Mouse (Mus musculus) megakaryocyte-erythroid progenitor cell, adult 5-6 weeks (primary cell): ENCODE results near the gene Triap1. TPM values are rescaled to one million over a fixed set of nuclear protein-coding genes. Genes with fewer than 3 reads are reported as not detected.
A peak's percentile ranks its signal among the peaks of the same experiment; 100 is the strongest.
"Not testable (repeated sequence)": the region's sequence is repeated elsewhere in the genome, so short reads cannot be mapped to it uniquely, and the experiment has no call there.

ENCODE experiments used
- ATAC-seq: replicated peaks from 2 replicates; pipeline ENCODE4 v1.8.0; 2016; ENCODE audit warnings: mild to moderate bottlenecking, inconsistent platforms; ENCODE audit not compliant: severe bottlenecking, poor library complexity, low FRiP score, low TSS enrichment
- total RNA-seq, 2 experiments: library from RNA; stranded (forward) in 1 of 2; stranded (reverse) in 1 of 2; fragments of 200-1000, 215-1000 nt in 1 of 2; fragments of >200 nt in 1 of 2; fragmentation: Nextera tagmentation in 1 of 2; gene quantifications; 2 replicates each; pipeline ENCODE4 v1.2.3; 2014 to 2017

The Triap1 gene
- total RNA-seq (2014; fragmentation: Nextera tagmentation) (36.8 and 45.8 TPM in 2 replicates), total RNA-seq (2017) (16.8 and 19.8 TPM in 2 replicates)

DNA sequence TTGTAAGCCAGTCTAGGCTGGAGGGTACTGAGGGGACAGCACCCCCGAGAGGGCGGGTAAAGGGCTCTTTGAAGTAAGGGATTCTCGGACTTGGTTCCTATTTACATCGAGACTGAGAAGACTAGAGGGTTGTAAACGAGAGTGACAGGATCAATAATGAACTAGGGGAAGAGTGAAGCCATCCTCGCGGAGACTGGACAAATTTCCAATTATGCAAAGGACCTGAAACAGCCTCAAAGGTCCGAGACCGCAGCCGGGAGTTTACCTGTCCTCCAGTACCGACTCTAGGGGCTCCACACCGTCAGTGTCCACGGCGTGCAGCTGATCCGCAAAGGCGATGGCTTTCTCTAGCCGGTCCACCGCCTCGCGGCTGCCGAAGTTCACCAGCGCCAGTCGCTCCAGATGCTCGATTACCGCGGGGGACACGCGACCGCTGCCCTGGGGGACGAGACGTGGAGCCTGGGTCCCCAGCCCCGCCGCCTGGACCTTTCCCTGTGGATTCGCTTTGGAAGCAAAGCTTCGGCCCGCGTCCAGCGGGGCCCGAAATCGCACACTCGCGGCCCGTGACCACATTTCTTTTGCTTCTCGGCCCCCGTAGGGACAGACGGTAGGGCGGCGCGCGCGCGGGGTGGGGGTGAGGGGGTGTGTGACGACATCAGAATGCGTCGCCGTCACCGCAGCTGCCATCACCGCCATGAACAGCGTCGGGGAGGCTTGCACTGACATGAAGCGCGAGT lies at the start of gene Triap1, which contains the start of gene Gatc:
Gene Triap1, plus strand, starts transcription at position 649 of the 737 bp plus-strand sequence.
Gene Gatc, minus strand, starts transcription at position 602 of the 737 bp plus-strand sequence.
- peak; percentile 84 for ATAC-seq

DNA sequence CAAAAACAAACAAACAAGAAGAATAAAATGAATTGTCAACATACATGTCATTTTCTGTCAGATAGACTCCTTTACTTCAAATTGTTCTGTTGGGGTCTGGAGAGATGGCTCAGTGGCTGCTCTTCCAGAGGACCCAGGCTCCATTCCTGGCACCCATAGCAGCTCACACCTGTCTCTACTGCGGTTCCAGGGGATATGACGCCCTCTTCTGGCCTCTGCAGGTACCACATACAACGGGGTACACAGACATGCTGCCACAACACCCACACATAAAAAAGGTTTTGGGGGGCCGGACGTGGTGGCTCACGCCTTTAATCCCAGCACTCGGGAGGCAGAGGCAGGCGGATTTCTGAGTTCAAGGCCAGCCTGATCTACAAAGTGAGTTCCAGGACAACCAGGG lies 46.9 kb upstream of the Triap1 start:
- peak; percentile 50; the same call in 1 of the 2 replicates for ATAC-seq

DNA sequence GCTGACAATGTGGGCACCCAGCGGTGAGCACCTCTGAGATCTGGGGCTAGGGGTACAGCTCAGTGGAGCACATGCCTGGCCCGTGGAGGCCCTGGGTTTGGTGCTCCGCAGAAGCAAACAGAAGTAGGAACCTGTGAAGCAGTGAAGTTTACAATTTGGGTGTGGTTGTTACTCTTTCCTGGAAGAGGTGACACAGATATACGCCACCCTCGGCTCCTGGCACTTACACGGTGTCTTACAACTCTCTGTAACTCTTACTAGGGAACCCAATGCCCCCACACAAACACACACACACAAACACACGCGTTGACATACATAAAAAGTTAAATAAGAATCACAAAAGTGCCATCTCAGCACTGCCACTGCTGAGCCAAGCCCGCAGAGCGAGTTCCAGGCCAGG lies 44.7 kb upstream of the Triap1 start:
- no peak for ATAC-seq

DNA sequence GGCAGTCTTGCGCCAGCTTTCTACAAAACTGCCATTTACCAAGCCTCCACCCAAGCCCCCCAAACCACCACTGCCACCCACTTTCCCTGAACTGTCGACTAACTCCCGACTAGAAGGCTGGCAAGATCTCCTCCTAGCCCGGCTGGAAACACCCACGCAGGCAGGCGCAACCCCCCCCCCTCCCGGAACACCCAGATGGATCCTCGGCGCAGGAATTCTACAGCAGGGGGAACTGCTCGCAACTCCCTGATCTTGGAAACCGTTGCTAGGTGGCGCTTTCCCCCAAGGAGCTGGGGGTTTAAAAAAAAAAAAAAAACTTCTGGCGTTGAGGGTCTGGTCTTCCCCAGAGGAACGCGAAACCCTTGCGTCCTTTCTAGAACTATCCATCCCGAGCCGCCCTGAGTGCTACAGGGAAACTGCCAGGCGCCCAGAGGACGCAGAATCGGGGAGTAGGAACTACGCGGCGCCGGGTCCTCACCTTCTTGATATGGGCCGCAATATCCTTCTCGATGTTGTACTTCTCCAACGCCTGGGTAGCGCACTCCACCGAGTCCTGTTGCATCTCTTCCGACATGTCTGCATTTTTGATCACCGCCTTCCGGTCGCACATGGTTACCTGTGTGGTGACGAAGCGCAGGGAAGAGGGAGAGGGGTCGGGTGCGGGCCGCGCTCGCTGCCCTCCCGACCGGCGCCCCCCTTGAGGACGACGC lies 40.8 kb upstream of the Triap1 start:
- no peak for ATAC-seq

DNA sequence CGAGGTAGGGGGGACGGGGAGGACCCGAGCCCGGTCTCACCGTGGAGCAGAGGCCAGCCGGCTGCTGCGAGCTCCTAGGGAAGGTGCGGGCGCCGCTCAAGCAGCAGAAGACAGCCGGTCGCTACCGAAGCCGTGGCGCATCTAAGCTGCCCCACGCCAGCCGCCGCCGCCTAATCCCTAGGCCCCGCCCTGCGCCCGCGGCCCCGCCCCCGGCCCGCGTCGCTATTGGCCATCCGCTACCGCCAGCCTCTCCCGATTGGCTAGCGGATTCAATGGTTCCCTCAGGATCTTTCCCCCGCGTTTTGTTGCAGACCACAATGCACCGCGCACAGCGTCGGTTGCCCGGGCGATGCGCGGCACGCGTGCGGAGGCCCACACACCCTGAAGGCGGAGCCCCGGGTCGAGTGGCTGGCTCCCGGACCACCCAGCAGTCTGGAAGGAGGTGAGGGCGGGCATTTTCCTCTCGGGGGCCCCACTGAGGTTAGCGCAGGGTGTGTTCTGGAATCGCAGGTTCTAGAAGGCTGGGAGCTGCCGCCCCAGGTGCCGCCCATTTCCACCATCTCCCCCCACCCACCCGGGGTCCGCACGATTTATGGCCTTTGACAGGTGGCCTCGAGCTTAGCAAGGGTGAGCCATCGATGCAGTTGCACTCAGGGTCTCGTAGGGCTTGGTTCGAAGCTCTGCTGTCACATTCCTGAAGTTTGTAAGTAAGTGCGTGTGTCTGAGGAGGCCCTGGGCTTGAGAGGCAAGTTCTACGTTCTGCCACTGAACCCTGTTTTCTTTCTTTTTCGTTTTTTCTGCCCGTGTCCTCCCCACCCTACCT lies 40.0 kb upstream of the Triap1 start, which contains the start of gene Dynll1:
Gene Dynll1, minus strand, starts transcription at position 208 of the 823 bp plus-strand sequence.
- ATAC-seq: peak; percentile 93

DNA sequence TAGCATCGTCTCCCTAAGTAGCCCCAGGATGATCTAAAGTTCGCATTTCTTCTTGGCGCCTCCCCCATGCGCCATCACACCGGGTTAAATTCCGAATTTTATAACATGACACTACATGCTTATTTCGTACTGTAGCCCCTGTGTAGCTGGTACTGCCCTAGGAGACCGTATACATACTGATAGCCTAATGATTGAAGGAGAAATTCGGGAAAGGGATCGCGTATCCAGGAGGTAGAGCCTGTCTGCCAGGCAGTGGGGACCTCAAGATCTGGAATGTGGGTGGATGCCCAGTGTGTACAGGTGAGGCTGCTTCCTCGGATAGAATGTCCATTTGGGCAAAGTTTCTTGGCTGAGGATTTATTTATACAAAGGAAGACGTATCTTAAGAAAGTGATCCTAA lies 39.4 kb upstream of the Triap1 start:
- no peak; the same call in 1 of the 2 replicates for ATAC-seq

DNA sequence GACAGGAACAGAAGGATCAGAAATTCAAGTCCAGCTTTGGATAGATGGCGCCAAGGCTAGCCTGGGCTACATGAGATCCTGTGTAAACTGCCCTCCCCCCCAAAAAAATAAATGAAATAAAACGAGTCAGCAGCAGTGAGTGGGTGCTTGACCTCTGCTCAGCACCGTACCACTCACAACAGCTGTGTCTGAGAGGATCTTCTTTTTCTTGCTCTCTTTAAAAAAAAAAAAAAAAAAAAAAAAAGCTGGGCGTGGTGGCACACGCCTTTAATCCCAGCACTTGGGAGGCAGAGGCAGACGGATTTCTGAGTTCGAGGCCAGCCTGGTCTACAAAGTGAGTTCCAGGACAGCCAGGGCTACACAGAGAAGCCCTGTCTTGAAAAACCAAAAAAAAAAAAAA lies 38.8 kb upstream of the Triap1 start:
- ATAC-seq: not testable (repeated sequence)

DNA sequence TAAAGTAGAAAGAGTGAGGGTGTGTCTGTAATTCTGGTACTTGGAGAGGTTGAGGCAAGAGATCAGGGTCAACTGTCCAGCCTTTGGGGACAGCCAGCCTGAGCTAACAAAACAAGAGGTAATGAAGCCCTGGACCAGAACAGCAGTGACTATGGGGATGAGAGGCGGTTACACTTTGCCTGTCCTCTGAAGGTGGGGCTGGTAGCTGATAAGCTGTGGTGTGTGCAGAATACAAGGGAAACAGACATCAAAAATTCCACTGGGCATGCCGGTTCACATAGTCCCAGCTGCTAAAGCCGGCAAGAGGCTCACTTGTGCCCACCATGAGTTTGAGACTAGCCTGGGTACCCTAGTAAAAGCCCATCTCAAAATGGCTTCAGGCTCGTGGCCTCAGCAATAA lies 28.7 kb upstream of the Triap1 start:
- ATAC-seq: peak; percentile 36

DNA sequence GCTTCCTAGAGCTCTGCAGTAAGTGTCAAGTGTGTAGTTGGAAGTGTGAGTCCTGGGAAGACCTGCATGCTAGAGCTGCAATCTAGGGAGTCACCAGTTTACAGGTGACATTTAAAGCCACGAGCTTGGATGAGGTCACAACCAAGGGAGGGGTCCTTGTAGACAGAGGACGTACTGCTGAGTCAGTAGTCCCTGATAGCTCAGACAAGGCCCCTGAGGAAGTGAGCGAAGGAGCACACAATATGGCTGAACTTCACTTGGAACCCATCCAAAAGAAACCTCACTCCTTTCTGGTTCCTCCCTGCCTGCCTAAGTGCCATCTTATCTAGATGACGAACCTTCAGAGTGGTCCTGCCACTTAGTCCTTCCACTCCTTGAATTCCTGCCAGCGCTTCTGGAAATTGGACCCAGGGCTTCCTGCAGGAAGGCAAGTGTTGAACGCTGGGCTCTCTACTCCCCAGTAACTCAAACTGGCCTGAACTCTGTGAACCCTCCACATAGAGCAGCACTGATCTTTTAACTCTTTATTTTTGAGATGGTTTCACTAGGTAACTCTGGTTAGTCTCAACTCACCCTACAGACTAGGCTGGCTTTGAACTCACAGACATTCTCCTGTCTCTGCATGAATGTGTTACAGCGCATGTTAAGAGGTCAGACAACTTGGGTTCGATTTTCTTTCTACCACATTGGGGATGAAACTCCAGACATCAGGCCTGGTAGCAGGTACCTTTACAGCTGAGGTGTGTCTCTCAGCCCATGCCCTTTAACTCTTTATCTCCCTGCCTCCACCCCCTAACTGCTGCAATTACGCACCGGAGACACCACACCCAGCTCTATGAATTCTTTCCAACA lies 28.0 kb upstream of the Triap1 start:
- ATAC-seq: peak; percentile 89

DNA sequence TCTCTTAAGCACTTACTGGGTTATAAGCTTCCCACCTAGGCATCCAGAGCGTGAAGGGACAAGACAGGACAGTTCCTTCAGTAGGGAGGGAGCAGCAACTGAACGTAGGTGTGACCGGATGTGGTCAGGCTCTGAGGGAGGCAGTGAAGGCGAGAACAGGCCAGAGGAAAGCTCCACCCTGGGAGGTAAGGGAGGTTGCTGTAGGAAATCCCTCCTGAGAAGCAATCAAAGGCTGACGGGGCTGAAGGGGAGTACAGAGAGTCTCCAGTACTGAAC lies 27.4 kb upstream of the Triap1 start:
- ATAC-seq: no peak

DNA sequence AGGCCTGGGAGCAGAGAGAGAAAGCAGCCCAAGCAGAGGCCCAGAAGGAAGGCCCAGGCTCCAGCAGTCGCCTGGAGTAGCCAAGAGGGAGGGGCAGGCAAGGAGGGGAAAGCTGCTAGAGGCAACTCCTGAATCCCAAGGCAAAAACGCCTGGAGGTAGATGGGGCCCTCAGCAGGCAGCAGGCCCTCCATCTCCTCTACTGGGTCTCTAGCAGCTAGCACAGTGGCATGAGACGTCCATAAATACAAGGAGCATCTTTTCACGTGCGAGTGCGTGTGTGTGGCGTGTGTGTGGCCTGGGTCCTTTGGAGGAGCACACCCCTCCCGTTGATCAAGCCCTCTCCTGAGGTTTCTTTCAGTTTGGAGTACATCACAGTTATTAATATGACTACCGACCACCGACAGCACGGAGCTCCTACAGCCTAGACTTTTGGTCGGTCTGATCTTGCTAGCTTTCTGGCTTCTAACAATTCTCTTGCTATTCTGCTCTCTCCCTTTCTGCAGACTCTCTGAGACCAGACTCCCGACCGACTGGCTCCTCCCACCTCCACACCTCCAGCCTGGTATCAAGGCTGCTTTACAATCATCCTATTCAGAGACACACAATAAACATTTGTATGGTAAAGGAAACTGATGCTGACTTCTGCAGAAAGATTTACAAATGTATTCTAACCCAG lies 23.9 kb upstream of the Triap1 start:
- ATAC-seq: no peak

DNA sequence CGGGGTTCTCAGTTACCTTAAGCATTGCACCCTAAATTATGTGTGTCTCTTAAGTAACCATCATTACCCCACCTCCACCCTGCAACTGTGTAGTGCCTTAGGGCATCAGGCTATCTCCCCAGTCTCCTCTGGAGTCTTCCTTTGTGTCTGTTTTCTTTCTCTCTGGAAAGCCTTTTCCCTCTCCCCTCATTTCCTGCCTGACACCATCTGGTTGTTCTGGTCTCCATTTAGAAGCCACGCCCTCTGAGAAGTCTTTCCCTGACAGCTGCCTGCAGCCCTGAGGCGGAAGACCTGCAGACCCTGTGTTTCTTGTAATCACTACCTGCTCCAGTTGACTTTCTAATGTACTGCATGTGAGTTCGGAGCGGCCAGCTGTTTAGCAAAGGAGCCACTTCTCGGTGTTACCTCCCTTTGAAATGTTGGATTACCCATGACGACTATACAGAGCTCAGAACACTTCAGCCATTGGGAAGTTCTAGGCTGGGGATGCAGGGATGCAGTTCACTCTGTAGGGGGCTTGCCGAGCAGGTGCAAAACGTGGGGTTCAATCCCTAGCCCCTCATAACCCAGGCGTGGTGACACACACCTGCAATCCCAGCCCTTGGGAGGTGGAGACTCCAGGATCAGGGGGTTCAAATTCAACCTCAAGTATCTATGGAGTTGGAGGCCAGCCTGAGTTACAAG lies 23.2 kb upstream of the Triap1 start:
- no peak for ATAC-seq

DNA sequence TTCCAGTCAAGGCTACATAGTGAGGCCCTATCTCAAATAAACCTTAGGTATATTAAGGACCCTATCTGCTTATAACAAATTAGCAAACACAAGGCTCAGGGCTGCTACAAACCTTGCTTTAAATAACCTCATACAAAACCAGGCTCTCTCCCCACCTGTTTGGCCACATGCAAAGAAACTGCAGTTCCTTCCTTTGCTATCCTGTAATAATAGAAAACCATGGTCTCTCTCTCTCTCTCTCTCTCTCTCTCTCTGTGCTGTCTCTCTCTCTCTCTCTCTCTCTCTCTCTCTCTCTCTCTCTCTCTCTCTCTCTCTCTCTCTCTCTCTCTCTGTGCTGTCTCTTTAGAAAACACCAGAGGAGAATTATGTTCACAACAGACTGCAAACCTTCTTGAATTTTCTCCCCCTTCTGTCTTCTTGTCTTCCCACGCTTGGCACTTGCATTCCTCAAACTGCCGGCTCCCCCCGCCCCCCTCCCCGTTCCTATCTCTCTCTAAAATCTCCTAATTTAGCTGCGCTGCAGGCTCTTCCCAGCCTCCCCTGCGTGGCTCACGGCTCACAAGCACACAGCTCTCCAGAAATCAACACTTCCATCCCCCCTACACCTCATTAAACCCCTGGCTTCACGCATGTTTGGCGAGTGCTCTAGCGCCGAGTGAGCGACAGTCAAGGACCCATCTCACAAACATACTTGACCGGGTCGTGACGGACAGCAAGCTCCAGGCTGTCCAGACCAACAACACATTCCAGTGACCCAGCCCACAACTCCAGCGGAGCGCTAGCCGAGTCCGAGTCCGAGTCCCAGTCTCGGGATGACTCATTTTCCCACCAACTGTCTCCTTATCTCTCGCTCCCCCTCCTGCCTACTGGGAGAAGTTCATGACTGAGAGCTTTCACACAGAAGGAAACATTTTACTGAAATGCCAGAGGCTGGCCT lies 21.8 kb upstream of the Triap1 start:
- ATAC-seq: peak; percentile 85

DNA sequence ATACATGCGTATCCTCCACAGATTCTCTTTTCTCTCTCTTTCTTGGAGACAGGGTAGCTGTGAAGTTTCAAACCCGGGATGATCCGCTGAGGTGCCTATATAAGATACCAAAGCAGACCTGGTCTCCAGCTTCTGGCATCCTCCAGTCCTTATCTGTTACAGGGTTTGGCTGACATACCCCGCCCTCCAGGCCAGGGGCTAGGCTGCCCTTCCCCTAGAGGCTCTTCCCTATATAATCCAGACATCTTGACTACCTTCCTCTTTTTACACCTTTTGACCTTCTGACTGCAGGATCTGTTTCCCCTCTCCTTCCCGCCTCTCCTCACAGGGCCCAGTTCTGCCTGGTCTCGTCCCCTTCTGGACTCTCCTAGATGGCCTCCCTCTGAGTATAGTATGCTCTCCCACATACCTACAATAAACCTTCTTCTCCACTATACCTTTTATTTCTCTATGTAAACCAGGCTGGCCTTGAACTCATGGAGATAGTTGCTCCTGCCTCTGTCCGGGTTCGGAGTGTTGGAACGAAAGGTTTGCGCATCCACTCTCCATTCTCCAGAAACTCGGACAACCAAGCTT lies 14.7 kb upstream of the Triap1 start:
- ATAC-seq: peak; percentile 66

DNA sequence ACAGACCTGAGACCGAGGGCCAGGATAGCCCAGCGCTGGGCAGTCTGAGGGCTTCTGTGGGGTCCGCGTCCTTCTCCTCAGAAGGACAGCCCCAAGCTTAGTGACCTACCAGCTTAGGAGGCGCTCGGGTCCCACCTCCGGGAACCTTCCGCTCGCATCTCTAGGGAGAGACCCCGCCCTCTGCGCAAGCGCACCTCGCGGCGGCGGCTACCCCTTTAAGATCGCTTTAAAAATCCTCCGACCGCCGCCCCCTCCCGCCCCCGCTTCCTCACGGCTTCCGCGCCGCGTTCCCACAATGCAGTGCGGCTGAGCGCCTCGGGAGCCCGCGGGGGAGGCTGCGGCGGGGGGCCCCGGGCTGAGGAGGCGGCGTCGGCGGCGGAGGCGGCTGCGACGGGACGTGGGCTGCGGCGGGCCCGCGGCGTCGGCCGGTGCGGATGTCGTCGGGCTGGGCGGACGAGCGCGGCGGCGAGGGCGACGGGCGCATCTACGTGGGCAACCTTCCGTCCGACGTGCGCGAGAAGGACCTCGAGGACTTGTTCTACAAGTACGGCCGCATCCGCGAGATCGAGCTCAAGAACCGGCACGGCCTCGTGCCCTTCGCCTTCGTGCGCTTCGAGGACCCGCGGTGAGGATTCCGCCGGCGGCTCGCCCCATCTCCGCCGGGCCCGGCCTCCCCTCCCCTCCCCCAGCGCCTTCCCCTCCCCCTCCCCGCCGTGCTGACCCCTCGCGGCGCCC lies 14.0 kb upstream of the Triap1 start, which contains the start of gene Srsf9:
Gene Srsf9, plus strand, starts transcription at position 303 of the 735 bp plus-strand sequence.
- peak; percentile 76 for ATAC-seq
